Mouse (Mus musculus): ENCODE data around the gene Trim14.
A peak's percentile ranks its signal among the peaks of the same experiment; 100 is the strongest.

Gene Trim14

GRCm38 (mm10) chr4:46562037-46562436 lies 26.1 kb upstream of the Trim14 start:
- DNase-seq = no peak

GRCm38 (mm10) chr4:46560069-46560705 lies 24.2 kb upstream of the Trim14 start:
- DNase-seq = no peak

DNA sequence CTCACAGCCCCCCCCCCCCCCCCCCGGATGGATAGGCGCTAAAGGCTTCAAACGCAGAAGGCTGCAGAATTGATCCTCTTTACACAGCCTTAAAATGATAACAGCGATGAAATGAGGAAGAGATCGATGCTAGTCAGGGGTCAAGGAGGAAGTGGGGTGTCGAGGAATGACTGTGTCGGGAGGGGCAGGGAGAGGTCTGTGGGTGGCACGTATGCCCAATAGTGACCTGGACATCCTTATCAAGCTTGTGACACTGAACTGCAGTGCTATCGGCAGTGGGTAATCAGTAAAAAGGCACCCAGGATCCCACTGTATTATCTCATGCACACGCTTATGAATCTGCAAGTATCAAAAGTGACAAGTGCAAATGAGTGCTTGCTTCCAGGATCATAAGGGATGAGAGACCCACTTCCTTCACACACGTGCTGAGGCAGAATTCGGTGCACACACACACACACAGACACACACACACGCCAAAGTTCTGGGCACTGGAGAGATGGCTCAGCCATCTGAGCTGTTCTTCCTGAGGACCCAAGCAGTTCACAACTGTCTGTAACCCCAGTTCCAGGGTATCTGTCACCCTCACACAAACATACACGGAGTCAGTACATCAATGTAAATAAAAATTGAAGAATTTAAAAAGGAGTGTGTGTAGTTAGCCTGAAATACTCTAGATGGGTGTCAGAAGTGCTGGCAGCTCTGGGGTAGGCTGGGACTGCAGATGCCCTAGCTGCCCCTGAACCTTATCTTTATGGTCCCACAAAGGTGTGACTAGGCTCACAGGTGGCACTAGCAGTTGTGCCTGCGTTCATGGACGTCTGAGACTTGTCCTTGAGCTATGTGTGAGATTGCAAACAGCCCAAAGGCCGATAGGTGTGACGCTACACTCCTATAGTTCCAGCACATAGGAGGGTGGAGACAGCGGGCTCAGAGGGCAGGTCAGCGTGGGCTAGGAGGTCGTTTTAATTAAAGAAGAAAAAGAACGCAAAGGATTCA lies 23.0 kb upstream of the Trim14 start:
- DNase-seq = no peak

DNA sequence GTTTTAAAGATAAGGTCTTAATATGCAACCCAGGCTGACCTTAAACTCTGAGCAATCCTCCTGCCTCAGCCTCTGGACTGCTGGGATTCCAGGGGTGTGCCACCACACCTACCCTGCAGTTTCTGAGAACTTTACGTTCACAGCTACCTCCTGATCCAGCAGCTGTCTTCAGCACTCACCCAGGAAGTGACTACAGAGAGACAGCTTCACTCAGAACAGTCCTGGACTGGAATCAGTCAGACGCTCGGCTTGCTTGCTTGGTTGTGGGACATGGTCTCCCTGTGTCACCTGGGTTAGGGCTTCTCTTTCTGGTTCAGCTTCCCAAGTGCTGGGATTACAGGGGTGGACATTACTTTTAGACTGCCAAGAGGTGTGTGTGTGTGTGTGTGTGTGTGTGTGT lies 21.0 kb upstream of the Trim14 start:
- DNase-seq = no peak

DNA sequence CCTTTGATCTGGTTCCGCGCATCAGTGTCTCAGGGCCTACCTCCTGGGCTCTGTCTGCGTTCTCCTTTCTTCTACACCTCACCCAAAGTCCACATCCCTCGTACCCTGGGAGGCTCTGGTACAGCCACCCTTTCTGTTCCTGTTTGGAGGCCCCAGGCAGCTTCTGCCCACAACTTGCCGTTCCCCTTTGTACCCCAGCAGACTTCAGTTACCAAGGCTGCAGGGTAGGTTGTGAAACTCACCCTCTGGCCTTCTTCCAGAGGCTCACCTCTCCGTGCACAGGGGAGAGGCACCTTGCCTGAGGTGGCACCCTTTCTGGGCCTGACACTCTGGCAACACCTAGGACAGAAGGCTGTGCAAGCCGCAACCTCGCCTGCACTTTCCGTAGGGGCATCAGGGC lies 19.8 kb upstream of the Trim14 start:
- DNase-seq = no peak

DNA sequence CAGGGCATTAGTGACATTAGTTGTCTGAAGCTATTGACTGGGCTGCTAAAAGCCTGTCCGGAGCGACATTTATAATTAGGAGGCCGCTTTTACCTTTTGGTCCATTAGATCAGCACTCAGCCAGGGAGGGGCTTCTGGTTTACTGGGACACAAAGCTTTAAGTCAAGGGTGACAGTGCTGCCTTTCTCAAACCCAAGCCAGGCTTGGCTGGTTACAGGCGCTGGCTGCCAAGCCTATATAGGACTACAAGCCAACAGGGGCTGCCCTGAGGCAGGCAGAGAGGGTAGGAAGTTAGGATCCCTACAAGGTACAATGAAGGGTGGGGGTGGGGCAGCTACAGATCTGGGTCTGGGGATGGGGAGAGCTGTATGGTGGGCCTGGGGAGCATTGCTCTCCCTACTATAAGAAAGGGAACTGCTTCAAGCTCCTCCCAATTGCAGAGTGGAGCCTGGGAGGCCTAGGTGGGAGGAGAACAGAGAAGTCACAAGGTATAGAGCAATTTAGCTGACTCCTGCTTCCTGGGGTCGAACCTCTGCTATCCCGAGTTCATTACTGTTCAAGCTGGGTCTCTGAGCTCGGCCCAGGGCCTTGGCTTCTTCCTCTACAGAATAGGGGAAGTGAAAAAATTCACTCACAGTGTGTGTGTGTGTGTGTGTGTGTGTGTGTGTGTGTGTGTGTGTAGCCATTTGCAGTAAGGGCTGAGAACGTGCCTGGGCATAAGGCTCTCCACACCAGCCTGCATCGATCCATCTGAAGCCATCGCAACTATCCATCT lies 18.5 kb upstream of the Trim14 start:
- no peak for DNase-seq

DNA sequence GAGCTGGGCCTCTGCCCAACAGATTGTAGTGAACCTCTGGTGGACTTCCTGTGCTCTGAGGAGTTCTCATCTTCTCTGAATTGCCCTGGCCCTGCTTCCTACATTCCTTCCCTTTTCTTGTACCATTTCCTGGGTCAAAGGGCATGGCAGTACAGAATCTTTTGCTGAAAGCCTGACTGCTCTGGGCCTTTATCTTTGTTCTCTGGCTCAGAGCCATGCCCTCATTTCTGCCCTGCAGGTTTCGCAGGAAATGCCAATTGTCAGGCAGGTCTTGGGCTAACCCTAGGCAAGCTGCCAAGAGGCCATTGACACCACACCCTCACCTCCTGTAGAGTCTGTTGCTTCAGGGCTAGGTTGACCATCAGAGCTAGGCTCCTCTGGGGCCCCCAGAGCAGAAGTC lies 17.9 kb upstream of the Trim14 start:
- DNase-seq = peak; percentile 80

GRCm38 (mm10) chr4:46550406-46550805 lies 14.5 kb upstream of the Trim14 start:
- DNase-seq = no peak

GRCm38 (mm10) chr4:46549979-46550378 lies 14.0 kb upstream of the Trim14 start:
- DNase-seq = no peak

- no peak for DNase-seq
Measured at GRCm38 (mm10) chr4:46546709-46547108, 10.8 kb upstream of the Trim14 start.

DNA sequence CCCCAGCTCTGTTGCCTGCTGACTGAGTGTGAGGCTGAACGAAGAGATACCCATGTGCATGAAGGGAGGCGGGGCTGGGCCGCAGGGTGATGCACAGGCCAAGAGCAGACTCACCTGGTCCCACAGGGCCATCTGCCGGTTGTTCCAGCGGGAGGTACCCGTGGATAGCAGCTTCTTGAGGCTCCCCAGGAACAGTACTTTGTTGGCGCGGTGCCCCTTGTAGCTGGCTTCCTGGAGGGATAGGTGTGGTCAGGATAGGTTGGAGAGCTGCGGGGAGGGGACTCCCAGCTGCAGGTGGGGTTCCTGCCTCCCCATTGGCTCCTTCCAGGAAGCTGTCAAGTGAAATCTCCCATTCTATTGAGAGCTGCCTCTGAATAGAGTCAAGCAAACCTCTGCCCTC lies 9.6 kb upstream of the Trim14 start:
- DNase-seq = peak; percentile 26

DNA sequence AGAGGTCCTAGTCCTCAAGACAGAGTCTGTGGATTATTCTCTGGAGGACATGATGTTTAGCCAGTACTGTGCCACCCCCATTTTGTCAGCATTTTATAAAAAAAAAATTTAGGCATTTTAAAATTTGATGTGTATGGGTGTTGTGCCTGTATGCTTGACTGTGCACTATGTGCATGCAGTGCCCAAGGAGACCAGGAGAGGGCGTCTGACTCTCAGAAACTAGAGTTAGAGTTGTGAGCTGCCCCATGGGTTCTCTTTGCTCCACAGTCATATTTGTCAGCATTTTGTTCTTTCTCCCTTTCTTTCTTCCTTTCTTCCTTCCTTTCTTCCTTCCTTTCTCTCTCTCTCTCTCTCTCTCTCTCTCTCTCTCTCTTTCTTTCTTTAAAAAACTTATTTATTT lies 8.4 kb upstream of the Trim14 start:
- no peak for DNase-seq

GRCm38 (mm10) chr4:46543366-46544050 lies 7.6 kb upstream of the Trim14 start:
- DNase-seq = no peak

GRCm38 (mm10) chr4:46541707-46542106 lies 5.8 kb upstream of the Trim14 start:
- no peak for DNase-seq

- no peak for DNase-seq
Measured at GRCm38 (mm10) chr4:46539167-46539566, 3.2 kb upstream of the Trim14 start.

DNA sequence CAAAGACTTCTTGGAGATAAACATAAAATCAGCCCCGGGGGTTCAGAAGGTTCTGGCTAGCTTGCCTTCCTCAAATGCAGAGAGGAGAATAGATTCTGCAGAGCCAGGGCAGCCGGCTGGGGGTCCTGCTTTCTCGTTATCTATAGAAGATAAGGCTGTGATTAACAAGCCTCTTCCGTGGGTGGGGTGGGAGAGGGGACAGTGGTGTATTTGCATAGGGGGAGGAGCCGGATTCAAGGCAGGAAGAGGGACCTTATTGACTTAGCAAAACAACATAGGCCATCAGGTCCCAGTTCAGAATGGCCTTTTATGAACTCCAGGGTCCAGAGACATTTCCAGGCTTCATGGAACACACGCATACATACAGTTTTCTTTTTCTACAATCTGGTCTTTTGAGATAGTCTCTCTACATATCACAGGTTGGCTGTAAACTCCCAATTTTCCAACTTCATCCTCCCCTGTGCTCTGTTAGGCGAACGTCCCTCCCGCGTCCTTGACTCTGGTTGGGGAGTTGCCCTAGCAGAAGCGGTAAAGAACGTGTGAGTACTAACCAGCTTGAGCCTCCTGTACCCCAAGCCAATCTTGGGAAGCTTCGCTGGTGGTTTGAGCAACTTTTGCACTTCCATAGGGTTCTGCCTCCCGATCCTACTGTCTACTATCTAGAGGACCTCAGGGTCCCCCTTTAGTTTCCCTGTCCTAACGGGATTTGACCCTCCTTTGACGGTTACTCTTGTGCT lies 679 bp downstream of the Trim14 start:
- no peak for DNase-seq

DNA sequence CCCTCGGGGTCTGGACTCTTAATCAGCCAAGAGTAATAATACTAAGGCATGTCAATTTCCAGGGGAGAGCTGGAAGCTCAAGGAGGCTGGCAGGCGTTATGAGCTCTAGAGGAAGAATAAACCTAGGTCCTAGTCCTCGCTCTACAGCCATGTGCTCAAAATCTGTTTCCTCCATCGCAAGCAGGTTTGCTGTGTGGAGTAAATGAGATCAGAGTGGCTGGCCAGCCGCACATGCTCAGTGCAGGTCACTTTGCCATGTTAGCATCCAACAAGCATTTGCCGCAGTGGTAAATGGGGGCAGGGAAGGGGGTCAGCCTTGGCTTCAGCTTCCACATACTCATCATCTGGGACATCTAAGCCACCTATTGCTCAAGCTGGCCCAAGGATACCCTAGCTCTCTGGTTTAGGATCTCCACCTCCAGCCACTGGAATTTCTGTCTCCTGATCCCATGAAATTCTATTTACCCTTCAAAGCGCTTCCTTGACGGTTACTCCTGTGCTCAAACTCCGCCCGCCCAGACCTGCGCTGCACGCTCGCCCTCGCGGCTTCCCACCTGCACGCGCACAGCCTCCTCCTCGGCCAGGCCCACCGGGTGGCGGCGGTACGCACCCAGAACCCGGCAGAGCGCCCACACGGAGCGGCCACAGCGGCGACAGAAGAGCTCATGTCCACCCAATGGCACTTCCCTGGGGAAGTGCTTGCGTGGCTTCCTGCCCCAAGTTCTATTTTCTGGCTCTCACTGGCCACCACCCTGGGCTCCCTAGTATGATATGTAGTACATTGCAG lies 1.8 kb downstream of the Trim14 start:
- peak; percentile 20 for DNase-seq

DNA sequence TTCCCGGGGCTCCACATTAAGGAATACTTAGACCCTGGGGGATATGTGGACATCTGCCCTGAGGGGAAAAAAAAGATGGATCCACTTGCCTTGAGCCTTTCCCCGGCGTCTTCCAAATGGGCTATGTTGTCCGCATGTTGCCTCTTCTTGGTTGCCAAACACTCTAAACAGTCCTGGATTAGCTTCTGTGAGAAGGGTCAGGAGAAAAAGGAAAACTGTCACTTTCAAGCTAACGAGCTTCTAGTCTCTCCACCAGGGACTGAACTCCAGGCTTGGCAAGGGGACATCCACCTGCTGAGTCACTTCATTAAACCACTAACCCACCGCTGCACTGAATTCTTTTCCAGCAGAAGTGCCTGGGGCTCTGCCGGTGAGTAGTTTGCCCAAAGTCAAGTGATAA lies 3.0 kb downstream of the Trim14 start:
- DNase-seq = no peak

GRCm38 (mm10) chr4:46532511-46532910 lies 3.4 kb downstream of the Trim14 start:
- DNase-seq = no peak

DNA sequence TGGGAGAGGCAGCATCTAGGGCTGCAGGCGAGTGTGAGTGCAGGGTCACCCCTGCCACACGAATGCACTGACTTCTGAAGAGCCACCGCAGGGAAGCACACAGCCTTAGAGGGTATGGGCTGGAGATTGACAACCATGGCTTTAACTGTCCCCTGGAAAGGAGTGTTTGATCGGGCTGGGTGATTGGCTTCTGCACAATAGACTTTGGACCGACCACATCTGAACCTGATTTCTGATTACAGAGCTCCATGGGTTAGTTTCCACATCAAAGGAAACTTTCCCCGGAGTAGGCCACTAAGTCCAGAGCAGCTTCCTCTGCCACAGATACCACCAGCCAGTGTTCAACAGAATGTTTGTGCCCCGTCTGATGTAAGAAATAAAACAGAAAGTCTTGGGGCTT lies 6.2 kb downstream of the Trim14 start:
- no peak for DNase-seq

DNA sequence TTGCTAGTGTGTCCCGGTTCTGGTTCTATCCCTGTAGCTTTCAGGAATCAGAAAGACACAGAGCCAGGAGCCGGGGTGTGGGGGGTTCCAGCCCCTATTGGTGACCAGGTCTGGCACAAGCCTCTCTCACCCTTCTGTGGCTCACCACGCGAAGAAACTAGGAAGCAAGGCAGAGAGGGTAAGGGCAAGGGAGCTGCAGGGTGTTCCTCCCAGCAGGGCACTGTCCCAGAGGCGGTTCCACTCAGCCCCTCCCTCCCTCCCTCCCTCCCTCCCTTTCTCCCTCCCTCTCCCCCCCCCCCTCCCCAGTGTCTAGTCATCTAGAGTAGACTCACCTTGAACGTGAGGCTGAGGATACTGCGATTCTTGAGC lies 8.4 kb downstream of the Trim14 start:
- peak; percentile 14 for DNase-seq

Data from kidney, postnatal 14 days (tissue).